Mouse (Mus musculus) heart, adult 11 months (tissue): ENCODE results near the gene Rtel1.

Source experiments
- DNase-seq: peaks from one replicate; pipeline ENCODE4 v3.0.0; 2022

Rtel1 gene

DNA sequence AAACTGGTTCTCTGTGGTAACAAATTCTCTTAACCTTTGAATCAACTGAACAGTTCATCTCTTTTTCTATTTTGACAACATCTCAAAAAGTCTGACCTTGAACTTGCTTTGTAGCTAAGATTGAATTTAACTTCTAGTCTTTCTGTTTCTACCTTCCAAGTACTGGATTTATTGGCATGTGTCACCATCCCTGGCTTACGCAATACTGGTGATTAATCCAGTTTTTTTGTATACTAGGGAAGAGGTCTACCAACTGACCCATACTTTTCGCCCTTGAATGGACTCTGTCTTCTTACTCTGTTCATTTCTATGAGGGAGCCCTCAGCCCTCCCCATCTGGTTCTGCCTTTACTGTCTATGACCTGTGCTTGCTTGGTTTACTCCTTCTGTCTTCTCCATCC, 6.6 kb downstream of the Rtel1 start:
- DNase-seq, result no peak

DNA sequence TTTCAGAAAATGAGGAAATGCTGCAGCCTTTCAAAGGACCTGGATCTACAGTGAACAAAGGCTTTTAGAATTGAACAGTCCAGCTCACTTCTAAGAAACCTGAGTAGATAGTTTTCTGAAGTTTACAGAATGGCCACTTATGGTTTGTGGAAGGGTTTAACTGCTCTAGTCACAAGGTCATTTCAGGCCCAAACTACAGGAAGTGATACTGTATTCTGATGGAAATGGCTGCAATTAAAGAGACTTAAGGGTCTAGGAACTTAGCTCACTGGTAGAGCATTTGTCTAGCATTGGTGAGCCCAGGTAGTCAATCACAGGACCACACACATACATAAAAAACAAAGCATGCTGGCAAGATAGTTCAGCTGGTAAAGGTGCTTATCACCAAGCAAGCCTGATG, 13.0 kb downstream of the Rtel1 start:
- DNase-seq, result no peak

DNA sequence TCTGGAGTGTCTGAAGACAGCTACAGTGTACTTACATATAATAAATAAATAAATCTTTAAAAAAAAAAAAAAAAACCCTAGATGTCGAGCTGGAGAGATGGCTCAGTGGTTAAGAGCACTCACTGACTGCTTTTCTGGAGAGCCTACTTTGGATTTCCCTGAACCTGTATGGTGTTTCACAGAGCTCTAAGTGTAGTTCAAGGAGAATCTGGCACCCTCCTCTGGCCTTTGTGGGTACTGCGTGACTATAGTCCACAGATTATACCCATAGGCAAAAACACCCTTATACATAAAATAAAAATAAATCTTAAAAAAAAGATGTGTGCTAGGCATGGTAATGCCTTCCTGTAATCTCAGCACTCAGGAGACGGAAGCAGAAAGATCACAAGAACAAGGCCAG, 14.5 kb downstream of the Rtel1 start:
- DNase-seq, result peak; percentile 92

DNA sequence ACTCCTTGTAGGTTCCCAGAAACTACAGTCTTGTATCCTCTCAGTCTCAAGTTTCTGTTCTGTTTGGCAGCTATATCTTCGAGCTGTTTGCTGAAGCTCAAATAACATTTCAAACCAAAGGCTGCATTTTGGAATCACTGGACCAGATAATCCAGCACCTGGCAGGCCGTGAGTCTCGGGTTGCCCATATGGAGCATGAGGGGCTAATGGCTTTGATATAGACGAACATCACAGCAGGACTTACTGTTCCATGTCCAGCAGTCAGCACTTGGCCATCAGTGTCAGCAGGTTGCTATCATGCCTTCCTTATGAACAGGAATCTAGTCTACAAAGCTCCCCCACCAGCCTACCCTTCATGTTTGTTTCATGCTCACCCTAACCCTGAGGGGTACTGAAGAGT, 20.9 kb downstream of the Rtel1 start:
- no peak for DNase-seq

DNA sequence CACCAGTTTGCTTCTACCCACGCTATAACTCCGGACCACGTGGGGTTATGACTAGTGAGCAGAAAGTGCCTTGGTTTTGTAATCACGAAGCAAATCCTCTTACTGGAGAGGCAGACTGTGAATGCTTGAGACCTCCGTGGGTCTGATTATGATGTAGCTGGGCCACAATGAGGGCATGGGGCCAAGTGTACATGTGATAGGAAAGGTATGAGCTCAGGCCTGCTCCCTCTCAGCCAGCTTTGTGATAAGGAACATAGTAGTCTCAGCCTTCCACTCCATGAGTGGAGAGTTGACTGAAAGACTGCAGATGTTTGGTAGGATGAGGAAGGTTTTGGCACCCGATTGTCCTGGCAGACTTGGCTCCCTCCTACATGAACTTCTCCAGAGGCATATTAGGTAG, 23.2 kb downstream of the Rtel1 start:
- DNase-seq, result peak; percentile 94

DNA sequence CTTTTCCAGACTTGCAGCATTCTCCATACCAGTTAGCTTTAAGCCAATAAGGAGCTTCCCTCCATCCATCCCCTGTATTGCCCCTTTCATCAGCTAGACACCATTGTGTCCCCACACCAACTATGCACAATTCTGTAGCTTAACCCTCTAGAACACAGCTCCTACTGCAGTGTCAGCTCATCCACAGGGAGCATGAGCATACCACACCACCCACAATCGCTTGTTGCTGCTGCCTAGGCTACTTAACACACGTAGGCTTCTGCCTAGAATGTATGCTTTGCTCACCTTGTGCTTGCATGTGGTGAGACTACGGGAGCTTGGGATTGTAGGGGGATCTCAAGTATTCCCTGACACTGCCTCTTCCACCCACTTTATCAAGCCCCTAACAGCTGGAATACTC, 37.2 kb downstream of the Rtel1 start:
- no peak for DNase-seq

DNA sequence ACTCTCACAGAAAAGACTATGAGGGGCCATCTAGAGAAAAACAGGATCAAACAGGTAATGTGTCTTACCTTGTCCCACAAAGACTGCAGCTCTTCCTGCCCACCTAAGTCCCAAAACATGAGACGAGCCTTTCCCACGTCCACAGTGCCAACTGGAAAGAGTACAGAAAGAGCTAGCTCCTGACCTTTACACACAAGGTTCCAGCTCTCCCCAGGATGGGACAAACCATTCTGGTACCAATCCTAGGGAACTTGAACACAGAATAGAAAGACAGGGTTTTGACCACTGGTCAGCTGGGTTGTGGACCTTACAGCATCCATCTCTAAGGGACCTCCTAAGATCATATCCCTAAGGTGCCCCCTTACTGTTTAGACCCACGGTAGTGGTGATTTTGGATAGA, 44.4 kb downstream of the Rtel1 start:
- DNase-seq, result no peak

DNA sequence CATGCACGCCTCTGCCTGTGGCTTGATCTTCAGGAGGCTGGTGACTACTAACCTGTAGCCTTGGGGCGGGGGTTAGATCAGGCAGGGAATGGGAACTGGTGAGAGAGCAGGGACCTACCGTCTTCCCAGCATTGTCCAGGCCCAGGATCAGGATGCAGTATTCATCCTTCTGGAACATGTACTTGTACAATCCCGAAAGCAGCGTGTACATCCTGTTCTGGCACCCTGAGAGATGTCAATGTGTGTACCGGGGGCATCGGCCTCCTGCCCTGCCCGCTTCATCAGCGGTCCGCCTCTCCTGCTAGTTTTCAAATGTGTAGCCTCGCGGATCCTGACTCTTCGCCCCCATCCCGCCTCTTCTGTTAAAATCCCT, 44.9 kb downstream of the Rtel1 start:
- DNase-seq, result peak; percentile 93

DNA sequence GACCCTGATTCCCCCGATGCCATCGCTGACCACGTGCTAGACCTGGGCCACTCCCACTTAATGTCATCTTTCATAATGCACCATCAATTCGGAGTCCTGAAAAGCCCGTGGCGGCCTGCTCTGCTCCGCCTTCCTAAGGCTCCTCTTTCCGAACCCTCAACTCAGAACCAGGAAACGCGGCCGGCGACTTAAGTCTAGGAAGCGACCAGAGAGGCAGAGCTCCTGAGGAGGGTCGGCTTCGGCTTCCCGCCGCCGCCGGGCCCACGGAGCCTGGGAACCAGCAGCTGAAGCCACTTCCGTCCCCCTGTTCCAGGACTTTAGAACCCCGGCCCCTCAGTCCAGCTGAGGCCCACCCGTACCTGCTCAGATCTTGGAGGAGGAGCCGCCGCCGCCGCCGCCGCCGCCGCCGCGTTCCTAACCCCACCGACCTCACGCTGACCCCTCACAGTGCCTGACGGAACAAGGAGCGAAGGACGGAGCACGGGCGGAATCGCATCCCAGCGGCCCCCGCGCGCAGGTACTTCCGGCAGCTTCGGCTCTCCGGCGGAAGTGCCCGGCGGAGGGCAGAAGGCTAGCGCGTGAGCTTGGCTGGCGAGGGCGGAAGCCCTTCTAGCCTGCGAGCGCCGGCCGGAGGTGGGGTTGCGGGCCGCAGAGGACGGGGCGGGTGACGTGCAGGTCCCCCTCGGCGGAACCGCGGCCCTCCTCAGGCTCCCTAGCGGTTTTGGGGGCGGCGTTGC, 45.5 kb downstream of the Rtel1 start, which contains the start of the genes Zgpat and Arfrp1:
Gene Zgpat, plus strand, starts transcription at position 69 of the 737 bp plus-strand sequence.
Gene Arfrp1, minus strand, starts transcription at position 545 of the 737 bp plus-strand sequence.
- peak; percentile 99 for DNase-seq

DNA sequence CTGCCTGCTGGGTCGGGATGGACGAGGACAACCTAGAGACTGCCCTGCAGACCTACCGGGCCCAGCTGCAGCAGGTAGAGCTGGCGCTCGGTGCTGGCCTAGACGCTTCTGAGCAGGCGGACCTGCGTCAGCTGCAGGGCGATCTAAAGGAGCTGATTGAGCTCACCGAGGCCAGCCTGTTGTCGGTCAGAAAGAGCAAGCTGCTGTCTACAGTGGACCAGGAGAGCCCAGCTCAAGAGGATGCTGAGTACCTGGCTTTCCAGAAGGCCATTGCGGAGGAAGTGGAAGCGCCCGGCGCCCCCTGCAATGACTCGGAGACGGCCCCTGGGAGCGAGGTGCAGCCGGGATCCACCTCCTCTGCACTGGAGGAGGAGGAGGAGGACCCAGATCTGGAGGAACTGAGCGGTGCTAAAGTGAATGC, 46.1 kb downstream of the Rtel1 start:
- DNase-seq, result no peak

DNA sequence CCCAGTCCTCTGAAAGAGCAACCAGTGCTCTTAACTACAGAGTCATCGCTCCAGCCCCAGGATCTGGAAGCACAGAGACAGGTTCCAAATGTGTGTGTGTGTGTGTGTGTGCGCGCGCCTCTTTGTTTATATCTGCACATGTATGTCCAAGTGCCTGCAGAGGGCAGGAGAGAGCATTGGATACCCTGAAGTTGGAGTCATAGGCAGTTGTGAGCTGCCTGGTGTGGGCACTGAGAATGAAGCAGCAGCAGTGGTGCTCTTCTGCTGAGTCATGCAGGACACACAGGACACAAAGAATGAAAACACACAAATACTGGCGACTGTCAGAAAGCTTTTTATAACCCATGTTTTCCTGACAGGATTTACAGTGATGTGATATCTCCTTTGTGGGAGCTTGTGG, 50.5 kb downstream of the Rtel1 start:
- DNase-seq, result peak; percentile 84

DNA sequence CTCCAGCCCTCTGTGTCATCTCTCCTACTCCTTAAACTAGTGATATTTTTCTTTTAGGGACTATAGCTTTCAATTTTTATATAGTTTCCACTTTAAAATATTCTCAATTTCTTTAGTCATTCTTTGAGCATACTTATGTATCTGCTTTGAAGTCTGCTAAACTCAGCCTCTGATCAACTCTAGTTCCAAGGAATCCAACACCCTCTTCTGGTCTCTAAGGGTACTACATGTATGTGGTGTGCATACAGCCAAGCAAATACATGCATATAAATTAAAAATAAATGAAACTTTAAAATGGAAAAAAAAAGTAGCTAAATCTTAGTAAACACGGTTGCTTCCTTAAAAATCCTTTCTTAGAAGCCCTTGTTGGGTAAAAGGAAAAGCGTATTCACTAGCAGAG, 56.2 kb downstream of the Rtel1 start:
- no peak for DNase-seq

DNA sequence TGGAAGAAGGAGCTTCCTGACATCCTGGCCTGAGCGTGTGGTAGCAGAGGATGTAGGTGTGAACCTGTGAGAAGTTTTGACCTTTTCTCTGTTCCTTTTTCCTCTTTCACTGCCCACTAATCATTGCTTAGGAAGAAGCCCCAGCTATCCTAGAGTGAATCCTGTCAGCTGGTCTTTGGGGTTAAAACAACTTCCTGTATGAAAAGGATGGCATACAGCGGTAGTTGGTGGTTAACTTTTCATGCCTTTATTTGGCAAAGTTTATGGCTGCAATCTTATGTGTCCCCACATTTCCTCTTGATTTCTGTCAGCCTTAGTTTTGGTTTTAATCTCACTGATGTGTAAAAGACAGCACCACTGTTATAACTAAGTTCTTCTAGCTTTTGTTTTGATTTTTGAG, 57.7 kb downstream of the Rtel1 start:
- peak; percentile 76 for DNase-seq

DNA sequence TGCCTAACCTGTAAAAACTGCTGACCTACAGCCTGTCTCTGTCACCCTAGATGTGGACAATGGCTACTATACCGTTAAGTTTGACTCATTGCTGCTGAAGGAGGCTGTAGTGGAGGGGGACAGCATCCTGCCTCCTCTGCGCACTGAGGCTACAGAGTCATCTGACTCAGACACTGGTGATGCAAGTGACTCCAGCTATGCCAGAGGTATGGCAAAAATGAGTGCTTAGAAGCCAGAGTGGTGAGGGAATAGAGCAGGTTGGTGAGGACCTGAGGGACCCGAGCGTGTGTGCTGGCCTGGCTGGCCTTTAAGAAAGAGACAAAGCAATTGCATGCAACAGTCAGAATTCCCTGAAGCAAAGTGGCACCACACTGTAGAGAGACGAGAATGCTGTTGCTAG, 59.2 kb downstream of the Rtel1 start:
- DNase-seq, result peak; percentile 77

DNA sequence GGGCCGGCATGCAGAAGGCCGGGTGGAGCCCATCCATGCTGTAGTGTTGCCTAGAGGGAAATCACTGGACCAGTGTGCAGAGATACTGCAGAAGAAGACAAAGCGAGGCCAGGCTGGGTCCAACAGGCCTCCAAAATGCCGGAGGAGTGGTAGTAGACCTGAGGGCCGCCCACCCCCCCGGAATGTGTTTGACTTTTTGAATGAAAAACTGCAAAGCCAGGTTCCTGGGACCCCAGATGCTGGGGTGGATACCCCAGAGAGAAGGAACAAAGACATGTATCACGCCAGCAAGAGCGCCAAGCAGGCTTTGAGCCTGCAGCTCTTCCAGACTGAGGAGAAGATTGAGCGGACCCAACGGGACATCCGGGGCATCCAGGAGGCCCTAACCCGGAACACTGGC, 60.2 kb downstream of the Rtel1 start, which contains the start of gene Lime1:
Gene Lime1, plus strand, starts transcription at position 301 of the 400 bp plus-strand sequence.
- peak; percentile 88 for DNase-seq

DNA sequence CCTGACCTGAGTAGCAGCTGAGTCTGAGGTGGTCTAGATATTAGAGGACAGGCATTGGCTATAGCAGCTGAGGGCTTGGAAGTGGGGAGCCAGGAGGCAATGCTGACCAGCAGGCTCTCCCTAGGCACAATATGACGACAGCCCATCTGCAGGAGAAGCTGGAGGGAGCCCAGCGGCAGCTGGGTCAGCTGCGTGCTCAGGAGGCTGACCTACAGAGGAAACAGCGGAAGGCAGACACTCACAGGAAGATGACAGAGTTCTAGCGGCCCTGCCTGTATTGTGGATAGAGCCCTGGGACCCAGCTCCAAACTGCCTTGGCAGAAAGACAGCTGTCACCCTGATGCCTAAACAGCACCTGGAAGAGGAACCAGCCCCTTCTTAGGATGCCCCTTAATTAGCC, 60.7 kb downstream of the Rtel1 start:
- DNase-seq, result peak; percentile 92

DNA sequence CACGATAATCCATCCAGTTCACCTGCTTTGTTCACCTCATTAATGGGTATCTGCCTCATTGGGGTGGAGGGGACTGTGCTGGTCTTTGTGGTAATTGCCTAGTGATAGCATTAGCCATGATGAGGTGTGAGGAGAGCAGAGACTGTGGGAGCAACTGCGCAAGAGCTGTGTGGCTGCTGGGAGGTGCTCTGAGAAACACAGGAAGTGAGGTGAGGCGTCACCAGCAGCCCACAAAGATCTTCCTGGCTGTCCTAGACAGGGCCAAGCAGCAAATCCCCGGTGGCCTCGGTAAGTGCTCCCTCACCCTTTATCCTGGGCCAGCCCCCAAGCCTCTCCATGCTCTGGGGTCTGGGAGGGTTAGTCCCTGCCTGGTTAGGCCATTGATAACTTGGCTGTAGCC, 61.6 kb downstream of the Rtel1 start:
- peak; percentile 91 for DNase-seq

DNA sequence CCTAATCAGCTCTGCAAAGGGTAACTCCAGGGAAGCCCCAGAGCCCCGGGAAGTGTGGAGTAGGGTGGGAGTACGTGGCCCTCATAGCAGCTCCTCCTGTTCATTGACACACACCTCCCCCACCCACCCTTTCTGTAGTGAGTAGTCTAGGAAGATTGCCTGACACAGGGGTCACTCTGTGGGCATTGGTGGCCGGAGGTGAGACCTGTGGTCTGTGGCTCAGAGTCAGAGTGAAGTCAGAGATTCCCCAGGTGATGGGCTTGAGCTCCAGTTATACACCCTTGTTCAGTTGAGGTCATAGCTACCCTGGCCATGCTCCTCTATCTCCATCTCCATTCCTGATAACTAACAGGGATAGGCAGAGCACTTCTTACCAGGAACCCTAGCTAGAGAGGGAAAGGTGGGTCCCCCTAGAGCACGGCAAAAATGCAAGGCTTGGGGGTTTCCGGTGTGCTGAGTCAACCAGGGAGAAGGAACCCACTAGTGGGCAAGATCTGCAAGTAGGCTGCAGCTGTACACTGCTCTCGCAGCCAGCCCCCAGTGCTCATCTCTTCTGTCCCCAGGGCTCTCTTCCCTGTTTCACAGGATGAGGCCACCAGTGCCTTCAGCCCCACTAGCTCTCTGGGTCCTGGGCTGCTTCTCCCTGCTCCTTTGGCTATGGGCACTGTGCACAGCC, 62.2 kb downstream of the Rtel1 start:
- DNase-seq, result peak; percentile 86

DNA sequence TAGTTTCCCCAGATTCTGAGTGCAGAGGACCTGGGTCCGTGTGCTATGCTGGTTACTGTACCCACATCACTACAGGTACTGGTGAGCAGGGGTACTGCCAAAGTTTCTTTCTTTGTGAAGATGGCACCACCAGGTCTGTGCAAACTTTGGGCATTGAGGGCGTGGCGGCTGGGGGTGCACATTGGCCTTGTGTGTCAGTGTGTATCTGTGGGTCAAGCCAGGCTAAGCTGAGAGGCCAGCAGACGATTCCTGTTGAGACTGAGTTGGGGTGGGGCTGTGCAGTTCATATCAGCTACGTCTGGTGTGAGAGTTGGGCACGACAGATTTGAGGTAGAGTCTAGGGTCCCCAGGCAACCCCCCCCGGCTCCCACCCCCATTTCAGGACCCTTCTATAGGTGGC, 64.9 kb downstream of the Rtel1 start:
- peak; percentile 93 for DNase-seq

DNA sequence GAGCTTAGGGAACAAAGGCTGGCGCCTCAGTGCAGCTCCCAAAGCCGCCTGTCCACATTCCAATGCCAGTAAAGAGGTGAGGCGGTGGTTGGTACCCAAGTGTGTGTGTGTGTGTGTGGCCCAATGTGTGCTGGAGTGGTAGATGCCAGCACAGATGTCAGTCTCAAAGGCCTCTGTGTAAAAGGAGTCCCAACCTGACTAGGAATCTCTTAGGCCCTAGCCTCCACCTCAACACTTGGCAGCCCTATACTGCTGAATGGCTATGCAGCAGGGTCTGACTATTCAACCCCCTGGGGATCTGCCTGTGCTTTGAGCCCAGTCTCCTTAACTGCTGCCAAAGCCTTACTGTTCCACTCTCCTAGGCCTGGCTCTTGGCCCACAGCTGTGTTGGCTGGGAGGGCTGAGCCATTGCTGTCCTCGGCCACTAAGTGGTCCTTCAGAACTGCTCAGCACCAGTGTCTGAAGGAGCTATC, 65.4 kb downstream of the Rtel1 start:
- peak; percentile 98 for DNase-seq

DNA sequence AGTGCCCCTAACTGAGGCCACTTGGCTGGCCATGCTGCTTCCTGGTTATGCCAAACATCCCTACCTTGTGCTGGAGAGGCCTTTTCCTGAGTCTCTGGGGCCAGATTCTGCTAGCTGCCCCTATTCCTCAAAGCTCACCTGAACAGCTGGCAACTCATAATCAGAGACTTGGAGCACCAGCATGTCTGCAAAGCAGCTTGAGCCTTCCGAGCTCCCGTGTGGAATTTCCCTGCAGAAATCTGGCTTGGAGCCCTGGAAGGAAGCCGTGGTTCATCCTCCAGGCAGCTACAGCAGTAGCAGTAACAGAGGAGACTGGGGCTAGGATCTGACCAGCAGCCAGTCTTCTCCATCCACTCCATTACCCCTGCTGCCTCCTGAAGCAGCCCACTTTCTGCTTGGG, 66.3 kb downstream of the Rtel1 start:
- DNase-seq, result peak; percentile 97

DNA sequence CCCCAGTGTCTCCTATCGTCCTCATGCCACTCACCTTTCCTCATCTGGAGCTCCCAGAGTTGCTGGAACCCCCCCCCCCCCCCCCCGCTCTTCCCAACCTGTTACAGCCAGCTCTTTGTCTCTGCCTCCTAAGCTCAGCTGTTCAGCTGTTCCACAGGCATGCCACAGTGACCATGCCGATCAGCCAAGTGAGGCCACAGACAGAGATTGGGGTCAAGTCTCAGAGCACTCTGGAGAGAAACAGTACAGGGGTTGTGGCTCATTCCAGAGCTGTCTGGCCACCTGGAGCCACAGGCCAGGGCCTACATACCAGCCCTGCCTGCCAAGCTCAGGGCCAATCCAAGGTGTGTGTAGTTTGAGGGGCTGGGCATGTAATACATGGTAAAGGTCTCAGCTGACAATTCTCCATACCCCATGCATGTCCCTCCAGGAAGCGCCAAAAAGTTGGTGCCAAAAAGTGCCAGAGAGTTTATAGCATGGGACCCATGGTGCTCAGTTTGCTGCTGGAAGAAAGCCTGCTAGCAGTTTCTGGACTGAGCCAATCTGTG, 67.2 kb downstream of the Rtel1 start:
- peak; percentile 89 for DNase-seq

DNA sequence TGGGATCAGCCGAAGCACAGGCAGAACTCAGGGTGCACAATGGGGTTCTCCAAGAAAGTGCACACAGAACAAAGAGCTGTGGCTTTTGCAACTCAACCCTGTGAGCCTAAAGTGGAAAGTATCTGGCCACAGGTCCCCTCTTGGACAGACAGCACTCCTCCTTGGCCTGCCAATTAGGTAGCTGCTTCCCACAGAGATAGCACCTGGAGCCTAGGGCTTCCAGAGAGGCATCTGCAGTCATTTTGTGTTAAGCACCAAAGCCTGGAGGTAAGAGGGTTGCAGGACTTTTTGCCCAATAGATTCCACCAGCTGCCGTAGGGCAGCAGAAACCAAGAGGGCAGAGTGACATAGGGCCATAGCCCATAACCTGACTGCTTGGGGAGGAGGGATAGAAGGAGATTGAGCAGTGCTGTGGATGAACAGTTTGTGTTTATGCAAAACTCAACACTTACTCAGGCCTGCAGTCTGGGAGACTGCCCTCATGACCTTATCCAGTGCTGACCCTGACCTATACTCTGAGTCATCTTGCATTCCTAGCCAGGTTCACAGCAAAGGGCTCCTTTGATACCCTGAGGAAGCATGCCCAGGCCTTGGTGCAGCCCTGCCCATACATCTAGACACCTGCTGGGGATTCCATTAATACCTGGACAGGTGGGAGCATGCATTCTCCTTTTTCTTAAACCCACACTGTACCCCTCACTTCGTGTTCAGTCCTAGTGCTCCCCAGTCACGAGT, 70.8 kb downstream of the Rtel1 start:
- no peak for DNase-seq
